Mouse (Mus musculus): Measurements from ENCODE around the gene Plekhg5. TPM values are rescaled to one million over a fixed set of nuclear protein-coding genes. Genes with fewer than 3 reads are reported as not detected.

Gene Plekhg5
- polyA plus RNA-seq, 1 experiment from 2014 or later: 17.4 TPM

DNA sequence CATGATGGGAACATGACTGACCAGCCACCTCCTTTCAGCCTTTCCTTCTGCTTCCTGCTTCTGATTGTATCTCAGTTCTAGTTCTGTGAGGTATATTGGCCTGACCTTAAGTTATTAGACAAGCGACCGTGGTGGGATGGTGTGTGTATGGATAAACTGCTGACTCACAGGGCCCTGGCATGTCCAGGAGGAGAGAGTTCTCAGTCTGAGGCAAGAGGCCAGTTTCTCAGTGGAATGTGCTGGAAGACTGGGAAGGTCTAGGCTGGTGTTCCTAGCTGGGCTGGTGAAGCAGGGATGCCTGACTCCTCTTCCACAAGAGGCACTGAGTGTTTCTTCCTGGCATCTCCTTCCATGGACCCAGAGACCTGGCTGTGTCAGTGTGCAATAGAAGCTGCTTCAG is 90.5 kb downstream of the Plekhg5 start:
- Histone ChIP-seq H3K4me1 (ENCODE audit: insufficient read depth, low read depth, low read length) (peaks cover 6% of the 10 kb centered on the region; the same call in 1 of the 2 replicates), H3K9me3 (ENCODE audit: low read length) (no peaks in the 10 kb centered on the region), H3K27ac (ENCODE audit: low read length) (no peak overlapping the region), H3K36me3 (ENCODE audit: insufficient read depth, low read length) (no peaks in the 10 kb centered on the region), H3K4me3 (ENCODE audit: low read depth, low read length) (no peak overlapping the region), H3K27me3 (replicated peaks; ENCODE audit: insufficient read depth, low read length) (peaks cover 37% of the 10 kb centered on the region), H3K9ac (replicated peaks; ENCODE audit: low read depth) (no peak overlapping the region), H3K4me2 (replicated peaks; ENCODE audit: low read depth, low read length) (no peak overlapping the region)
- TF ChIP-seq EP300 (IDR thresholded peaks at IDR 0.05) (no peak), CTCF (IDR thresholded peaks at IDR 0.05) (no peak)
- no peak for DNase-seq (ENCODE audit: low spot score)
- WGBS: 80% methylated on average over 2 of the region's 2 CpGs
- no peak for ATAC-seq

Other genes starting within 250 kb of the Plekhg5 start
- 79.1 and 86.4 TPM in 2 replicates for gene Camta1, start 210.6 kb upstream of the Plekhg5 start, polyA plus RNA-seq (2015; fragmentation: Nextera tagmentation; extraction: Ambion mirVana)
- gene Dnajc11, start 138.8 kb upstream of the Plekhg5 start, polyA plus RNA-seq (2015; fragmentation: Nextera tagmentation; extraction: Ambion mirVana): 23.0 and 24.9 TPM in 2 replicates
- gene Thap3, start 83.5 kb upstream of the Plekhg5 start, polyA plus RNA-seq (2015; fragmentation: Nextera tagmentation; extraction: Ambion mirVana): 31.0 and 33.3 TPM in 2 replicates
- gene Phf13, start 76.2 kb upstream of the Plekhg5 start, polyA plus RNA-seq (2015; fragmentation: Nextera tagmentation; extraction: Ambion mirVana): 18.0 TPM in 2 replicates
- gene Klhl21, start 63.7 kb upstream of the Plekhg5 start, polyA plus RNA-seq (2015; fragmentation: Nextera tagmentation; extraction: Ambion mirVana): 13.4 and 13.7 TPM in 2 replicates
- gene Zbtb48, start 44.8 kb upstream of the Plekhg5 start, polyA plus RNA-seq (2015; fragmentation: Nextera tagmentation; extraction: Ambion mirVana): 13.2 and 13.7 TPM in 2 replicates
- 0.21 and 0.35 TPM in 2 replicates for gene Tas1r1, start 33.9 kb upstream of the Plekhg5 start, polyA plus RNA-seq (2015; fragmentation: Nextera tagmentation; extraction: Ambion mirVana)
- 10.0 and 11.3 TPM in 2 replicates for gene Nol9, start 33.2 kb upstream of the Plekhg5 start, polyA plus RNA-seq (2015; fragmentation: Nextera tagmentation; extraction: Ambion mirVana)
- gene Tnfrsf25, start 43.4 kb downstream of the Plekhg5 start, polyA plus RNA-seq (2015; fragmentation: Nextera tagmentation; extraction: Ambion mirVana): 1.2 and 1.4 TPM in 2 replicates
- gene Espn, start 79.9 kb downstream of the Plekhg5 start, polyA plus RNA-seq (2015; fragmentation: Nextera tagmentation; extraction: Ambion mirVana): 2.0 and 3.1 TPM in 2 replicates
- gene Hes2, start 86.4 kb downstream of the Plekhg5 start, polyA plus RNA-seq (2015; fragmentation: Nextera tagmentation; extraction: Ambion mirVana): 0.26 and 0.33 TPM in 2 replicates
- gene Acot7, start 105.6 kb downstream of the Plekhg5 start, polyA plus RNA-seq (2015; fragmentation: Nextera tagmentation; extraction: Ambion mirVana): 59.2 and 63.4 TPM in 2 replicates
- gene Gpr153, start 201.7 kb downstream of the Plekhg5 start, polyA plus RNA-seq (2015; fragmentation: Nextera tagmentation; extraction: Ambion mirVana): 11.1 and 12.3 TPM in 2 replicates
- gene Hes3, start 219.2 kb downstream of the Plekhg5 start, polyA plus RNA-seq (2015; fragmentation: Nextera tagmentation; extraction: Ambion mirVana): not detected in 2 replicates
- gene Icmt, start 224.7 kb downstream of the Plekhg5 start, polyA plus RNA-seq (2015; fragmentation: Nextera tagmentation; extraction: Ambion mirVana): 16.9 and 18.9 TPM in 2 replicates
- 0.53 and 0.70 TPM in 2 replicates for gene Rnf207, start 246.5 kb downstream of the Plekhg5 start, polyA plus RNA-seq (2015; fragmentation: Nextera tagmentation; extraction: Ambion mirVana)